Mouse (Mus musculus) heart, postnatal 0 days (tissue): ENCODE data around the gene Cdh16.
"Not testable (repeated sequence)": the region's sequence is repeated elsewhere in the genome, so short reads cannot be mapped to it uniquely, and the experiment has no call there.

ENCODE experiments used
- CTCF ChIP-seq: IDR thresholded peaks from 2 replicates; pipeline ENCODE4 v1.5.1; 2016; ENCODE audit warnings: antibody characterized with exemption, control low read depth, low read depth
- EP300 ChIP-seq: IDR thresholded peaks from 2 replicates; pipeline ENCODE4 v1.6.1; 2016; ENCODE audit warnings: antibody characterized with exemption, low read depth

GRCm38 (mm10) chr8:104577606-104578005 is 46.6 kb downstream of the Cdh16 start:
- not testable (repeated sequence) for TF ChIP-seq CTCF, EP300
